Mouse (Mus musculus) right cerebral cortex, postnatal 36 days (tissue): ENCODE measurements around the gene Cygb.
"Not testable (repeated sequence)": the region's sequence is repeated elsewhere in the genome, so short reads cannot be mapped to it uniquely, and the experiment has no call there.

Experiments used
- DNase-seq, 2 experiments: peaks; one replicate each; pipeline ENCODE4 v3.0.0; 2022; ENCODE audit warnings: low spot score in 2 of 2, mixed read lengths in 1 of 2

The Cygb gene

DNA sequence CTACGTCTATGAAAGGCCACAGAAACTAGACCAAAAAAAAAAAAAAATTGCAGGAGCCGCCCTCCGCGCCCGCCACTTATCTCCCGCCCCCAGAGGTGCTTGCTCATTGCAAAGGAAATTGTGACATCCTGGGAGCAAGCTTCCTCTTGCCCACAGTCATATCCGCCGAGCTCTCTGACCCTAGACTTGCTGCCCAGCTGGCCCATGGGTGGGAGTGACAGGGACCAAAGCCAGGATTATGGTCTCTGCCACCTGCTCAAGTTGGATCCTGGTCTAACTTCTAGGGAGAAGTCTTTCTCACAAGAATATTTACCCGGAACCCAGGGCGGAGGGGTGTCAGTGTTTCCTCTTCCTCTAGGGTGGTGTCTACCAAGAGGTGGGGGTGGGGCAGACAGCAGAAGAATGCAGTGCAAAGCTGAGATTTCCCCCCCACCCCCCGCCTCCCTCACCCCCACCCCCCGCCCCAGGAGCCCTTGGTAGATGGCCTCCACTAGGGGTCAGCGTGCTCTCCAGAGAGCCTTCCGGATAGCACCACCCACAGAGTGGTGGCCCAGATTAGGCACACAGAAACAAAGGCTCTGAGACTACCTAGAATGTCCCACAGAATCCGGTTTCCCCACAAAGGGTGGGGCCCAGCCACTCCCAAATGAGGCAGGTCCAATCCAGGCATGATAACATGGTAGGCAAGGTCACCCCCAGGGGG, 38.2 kb downstream of the Cygb start:
- no peak for DNase-seq

DNA sequence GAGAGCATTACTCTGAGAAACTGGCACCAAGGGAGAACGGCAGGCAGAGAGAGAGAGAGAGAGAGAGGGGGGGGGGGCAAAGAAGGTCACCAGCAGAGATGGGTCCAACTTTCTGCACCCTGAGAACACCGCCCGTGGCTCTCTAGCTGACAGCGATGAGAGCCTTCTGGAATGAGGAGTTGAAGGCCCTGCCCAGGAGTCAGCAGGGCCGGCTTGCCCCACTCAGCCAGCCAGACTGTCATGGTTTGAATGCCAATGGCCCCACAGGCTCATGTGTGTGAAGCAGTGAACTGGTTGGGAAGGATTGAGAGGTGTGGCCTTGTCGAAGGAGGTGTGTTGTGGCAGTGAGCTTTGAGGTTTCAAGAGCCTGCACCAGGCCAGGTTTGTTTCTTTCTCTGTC, 40.9 kb downstream of the Cygb start:
- DNase-seq = no peak

DNA sequence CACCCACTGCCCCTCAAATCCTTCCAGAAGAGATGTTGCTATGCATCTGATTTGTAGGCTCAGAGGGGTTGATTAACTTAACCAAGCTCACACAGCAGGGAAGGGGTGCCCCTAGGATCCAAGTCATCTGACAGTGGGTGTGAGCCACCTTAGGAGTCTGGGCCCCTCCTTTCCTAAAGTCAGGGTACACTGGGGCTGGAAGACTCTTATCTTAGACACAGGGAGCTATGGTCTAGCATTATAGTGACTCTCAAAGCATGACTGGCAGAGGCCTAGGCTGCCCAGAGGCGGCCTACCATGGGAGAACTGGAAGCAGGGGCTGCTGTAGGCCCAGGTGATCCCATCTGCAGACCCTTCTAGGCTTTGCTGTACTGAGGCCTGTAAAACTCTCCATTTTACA, 41.6 kb downstream of the Cygb start:
- no peak for DNase-seq

DNA sequence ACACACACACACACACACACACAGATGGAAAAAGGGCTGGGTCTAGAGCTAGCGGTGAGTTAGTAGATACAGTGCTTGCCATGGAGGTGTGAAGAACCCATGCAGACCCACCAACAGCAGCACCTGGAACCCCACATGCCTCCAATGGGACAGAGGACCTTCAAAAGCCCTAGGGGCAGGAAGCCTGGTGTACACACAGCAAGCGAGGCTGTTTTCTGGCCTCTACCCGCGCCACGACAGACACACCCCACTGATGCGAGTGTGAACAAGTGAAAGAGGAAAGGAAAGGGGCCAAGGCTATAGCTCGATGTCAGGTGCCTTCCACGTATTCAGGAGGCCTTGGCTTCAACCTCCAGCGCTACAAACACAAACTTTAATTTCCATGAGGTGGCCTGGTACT, 42.2 kb downstream of the Cygb start:
- DNase-seq = no peak

DNA sequence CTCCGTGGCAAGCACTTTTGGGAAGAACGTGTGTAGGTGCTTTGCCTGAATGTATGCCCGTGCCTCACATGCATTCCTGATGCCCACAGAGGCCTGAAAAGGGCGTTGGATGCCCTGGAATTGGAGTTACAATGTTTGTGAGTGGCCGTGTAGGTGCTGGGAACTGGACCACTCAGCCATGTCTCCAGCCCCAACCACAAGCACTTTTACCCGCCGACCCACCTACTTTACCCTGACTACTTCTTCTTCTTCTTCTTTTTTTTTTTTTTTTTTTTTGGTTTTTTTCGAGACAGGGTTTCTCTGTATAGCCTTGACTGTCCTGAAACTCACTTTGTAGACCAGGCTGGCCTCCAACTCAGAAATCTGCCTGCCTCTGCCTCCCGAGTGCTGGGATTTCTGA, 42.9 kb downstream of the Cygb start:
- not testable (repeated sequence) for DNase-seq

DNA sequence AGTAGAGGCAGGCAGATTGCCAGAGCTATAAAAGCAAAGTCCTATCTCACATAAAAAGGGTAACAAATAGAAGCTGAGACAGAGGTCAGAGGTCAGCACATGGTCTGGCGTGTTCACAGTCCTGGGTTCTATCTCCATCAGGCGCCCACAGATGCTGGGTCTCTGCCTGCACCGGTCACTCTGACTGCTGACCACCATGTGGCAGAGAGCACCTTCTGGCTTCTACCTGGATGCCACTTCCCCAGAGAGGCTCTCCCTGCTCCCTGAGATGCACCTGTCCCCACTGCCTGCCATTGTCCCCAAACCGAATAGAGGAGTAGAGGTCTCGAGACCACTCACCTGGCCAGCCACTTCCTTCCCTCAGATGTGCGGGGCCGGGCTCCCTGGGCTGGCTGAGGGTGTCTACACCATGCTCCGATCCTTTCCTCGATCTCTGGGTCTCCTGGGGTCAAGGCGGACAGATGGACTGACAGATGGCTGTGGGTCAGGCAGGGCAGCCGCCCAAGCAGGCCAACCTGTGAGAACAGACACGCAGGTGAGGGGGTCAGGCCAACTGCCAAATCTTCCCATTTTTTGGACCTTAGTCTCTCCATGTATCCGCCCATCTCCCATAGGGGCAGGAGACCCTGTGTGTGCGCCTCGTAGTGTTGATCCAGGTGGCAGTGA, 44.0 kb downstream of the Cygb start:
- DNase-seq = no peak

DNA sequence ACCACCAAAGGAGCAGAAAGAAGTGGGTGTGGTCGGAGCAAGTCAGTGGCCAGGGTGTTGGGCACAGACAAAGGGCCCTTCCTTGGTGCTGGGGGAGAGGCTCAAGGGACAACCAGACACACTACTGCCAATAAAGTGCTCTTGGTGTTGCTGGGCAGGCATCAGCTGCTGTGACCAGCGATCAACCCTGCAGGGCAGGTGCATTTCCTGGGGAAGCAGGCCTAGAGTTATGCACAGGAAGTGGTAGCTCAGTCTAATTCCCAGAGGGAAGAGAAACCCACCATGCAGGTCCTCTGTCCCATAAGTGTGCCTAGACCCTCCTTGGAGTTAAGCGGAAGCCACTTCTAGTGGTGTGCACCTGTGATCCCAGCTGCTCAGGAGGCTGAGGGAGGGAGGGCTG, 46.4 kb downstream of the Cygb start:
- DNase-seq = no peak

DNA sequence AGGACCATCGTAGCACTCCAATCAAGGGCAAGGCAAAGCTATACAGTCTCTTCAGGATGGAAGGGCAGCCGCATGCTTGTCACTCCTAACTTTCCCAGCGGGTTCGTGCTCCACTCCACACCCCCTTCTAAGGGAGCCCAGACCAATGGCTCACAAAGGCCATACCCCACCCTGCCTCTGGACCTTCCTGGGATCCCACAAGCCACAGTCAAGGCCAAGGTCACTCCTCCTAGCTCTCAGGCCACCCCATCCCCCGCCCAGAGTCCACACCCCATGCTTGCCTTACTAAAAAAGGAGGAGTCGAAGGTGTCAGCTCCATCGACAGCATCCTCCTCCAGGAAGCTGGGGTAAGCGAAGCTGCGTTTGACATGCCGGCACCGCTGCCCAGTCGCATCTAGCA, 50.0 kb downstream of the Cygb start:
- no peak for DNase-seq

DNA sequence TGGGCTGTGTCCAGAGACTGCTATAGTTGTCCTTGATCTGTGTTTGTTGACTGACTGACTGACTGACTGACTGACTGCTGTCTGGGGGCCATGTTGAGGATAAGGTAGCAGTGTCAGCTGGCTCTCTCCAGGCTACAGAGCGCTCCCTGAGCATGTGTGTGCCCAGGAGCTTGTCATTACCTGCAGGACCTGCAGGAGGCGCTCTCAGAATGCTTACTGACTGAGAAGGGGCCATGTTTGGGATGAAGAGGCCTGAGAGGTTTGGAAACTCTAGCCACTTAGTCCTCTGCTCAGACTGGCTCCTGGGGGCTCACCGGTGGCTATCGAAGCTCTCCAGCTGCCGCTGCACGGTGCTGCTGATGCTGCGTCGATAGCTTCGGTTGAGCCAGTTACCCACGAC, 50.8 kb downstream of the Cygb start:
- DNase-seq = no peak

DNA sequence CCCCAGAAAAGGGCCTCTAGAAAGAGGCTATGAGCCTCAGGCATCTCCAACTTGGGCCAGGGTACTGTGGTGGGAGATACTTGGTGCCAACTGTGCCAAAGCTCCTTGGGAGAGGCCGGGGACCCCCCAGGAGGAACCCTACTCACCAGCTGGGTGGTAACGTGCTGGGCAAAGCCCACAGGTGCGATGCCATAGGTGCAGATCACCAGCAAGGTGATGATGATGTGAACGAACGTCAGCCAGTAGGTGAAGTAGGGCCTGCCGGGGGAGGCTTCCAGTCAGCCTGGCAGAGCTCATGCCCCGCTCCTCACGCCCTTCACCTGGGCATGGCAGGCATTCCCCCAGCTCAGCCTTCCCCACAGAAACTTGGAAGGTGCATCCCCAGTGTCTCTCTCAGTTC, 52.1 kb downstream of the Cygb start:
- no peak for DNase-seq

DNA sequence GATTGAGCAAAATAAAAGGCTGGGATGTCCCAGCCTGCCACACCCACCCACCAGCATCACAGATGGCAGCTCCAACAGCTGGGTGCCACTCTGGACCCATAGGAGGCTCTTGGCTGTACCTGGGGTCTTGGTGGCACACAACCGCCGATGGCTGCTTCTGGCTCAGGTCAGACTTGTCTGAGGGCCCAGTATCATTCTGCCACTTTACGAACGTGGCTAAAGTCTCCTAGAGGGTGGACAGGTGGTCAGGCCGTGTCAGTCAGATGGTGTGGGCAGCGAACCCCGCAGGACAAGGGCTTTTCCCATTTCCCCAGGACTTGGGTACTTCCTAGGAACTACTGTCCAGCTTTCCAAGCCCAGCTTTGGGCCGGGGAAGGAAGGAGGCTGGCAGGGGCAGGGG, 52.9 kb downstream of the Cygb start:
- DNase-seq = no peak

DNA sequence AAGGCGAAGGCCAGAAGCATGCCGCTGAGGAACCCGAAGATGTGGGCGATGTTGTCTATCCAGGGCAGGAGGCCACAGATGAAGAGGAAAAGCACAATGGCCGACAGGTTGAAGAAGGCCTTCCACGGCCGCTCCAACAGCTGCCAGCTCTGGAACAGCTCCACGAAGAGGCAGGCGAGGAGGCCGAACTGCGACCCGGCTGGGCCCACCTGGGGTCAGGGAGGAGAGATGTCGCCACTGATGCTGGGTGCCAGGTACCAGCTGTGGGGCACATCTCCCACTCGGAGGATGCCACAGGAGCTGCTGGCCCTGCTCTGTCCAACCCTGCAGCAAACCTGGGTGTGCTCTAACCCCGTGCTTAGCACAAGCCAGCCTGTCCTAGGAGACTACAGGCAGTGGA, 54.9 kb downstream of the Cygb start:
- no peak for DNase-seq

DNA sequence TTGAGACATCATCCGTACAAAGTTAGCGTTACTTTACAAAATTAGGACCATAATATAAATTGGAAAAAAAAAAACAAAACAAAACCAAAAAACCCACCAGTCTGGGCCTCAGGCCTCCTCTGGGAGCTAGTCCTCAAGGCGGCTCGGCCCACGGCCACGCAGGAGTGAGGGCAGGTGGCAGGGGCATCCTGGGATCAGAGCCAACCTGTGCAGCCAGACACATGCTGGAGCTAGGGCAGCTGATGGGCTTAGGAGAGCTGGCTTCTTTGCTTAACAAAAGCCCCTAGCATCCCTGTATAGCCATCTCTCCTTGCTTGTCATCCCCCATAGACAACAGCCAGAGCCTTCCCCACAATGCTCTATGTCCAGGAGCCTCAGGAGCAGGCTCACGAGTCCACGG, 55.9 kb downstream of the Cygb start:
- no peak for DNase-seq

DNA sequence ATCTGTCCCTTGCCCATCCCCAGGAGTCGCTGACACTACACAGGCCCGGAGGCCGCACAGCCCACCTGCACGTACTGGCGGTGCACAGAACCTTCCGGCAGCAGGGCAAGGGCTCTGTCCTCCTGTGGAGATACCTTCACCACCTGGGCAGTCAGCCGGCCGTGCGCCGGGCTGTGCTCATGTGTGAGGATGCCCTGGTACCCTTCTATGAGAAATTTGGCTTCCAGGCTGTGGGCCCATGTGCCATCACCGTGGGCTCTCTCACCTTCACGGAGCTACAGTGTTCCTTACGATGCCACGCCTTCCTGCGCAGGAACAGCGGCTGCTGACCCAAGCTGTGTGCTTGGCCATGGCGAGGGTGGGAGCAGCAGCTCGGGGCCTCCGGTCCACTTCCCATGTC, 57.3 kb downstream of the Cygb start:
- no peak for DNase-seq
